Mouse (Mus musculus): Measurements from ENCODE around the gene Vkorc1l1. TPM values are rescaled to one million over a fixed set of nuclear protein-coding genes. Genes with fewer than 3 reads are reported as not detected.

Vkorc1l1 gene
- polyA plus RNA-seq, 1 experiment from 2014 or later, result 41.3 TPM

- H3K9me3 ChIP-seq, result no peaks in the 10 kb centered on the region
- no peaks in the 10 kb centered on the region for H3K27me3 ChIP-seq
- H3K9ac ChIP-seq, result no peak overlapping the region
- H3K4me2 ChIP-seq, result no peak overlapping the region
- H3K27ac ChIP-seq, result no peak overlapping the region
- H3K36me3 ChIP-seq (replicated peaks), result peaks cover 10% of the 10 kb centered on the region; the same call in 1 of the 2 replicates
- 92% methylated on average over 5 of the region's 5 CpGs for WGBS
- ATAC-seq (ENCODE audit: low FRiP score), result no peak
- H3K4me1 ChIP-seq, result no peaks in the 10 kb centered on the region
- no peak overlapping the region for H3K4me3 ChIP-seq (replicated peaks)
Measured at GRCm38 (mm10) chr5:129991898-129992297, 50.1 kb downstream of the Vkorc1l1 start.

- H3K36me3 ChIP-seq (replicated peaks), result peaks cover 10% of the 10 kb centered on the region; the same call in 1 of the 2 replicates
- H3K9ac ChIP-seq, result no peak overlapping the region
- H3K27me3 ChIP-seq, result no peaks in the 10 kb centered on the region
- 93% methylated on average over 14 of the region's 14 CpGs for WGBS
- no peak overlapping the region for H3K4me2 ChIP-seq
- H3K4me3 ChIP-seq (replicated peaks), result no peak overlapping the region
- no peaks in the 10 kb centered on the region for H3K4me1 ChIP-seq
- no peaks in the 10 kb centered on the region for H3K9me3 ChIP-seq
- no peak for ATAC-seq (ENCODE audit: low FRiP score)
- no peak overlapping the region for H3K27ac ChIP-seq
Measured at GRCm38 (mm10) chr5:129993374-129993773, 51.6 kb downstream of the Vkorc1l1 start.

- no peak for ATAC-seq (ENCODE audit: low FRiP score)
- Histone ChIP-seq H3K9ac (no peak overlapping the region), H3K4me2 (no peak overlapping the region), H3K27me3 (no peaks in the 10 kb centered on the region), H3K9me3 (no peaks in the 10 kb centered on the region), H3K4me3 (replicated peaks) (no peak overlapping the region), H3K27ac (no peak overlapping the region), H3K4me1 (no peaks in the 10 kb centered on the region), H3K36me3 (replicated peaks) (0 out of 2 replicates have a peak, but pooled peaks cover 4% of the 10 kb centered on the region)
- 92% methylated on average over 7 of the region's 7 CpGs for WGBS
Measured at GRCm38 (mm10) chr5:129994989-129995388, 53.2 kb downstream of the Vkorc1l1 start.

- 78% methylated on average over 19 of the region's 19 CpGs for WGBS
- no peaks in the 10 kb centered on the region for H3K9me3 ChIP-seq
- H3K27me3 ChIP-seq, result no peaks in the 10 kb centered on the region
- no peak overlapping the region for H3K9ac ChIP-seq
- H3K36me3 ChIP-seq (replicated peaks), result no peaks in the 10 kb centered on the region
- H3K4me1 ChIP-seq, result peaks cover 11% of the 10 kb centered on the region; the same call in 1 of the 2 replicates
- H3K4me3 ChIP-seq (replicated peaks), result no peak overlapping the region
- no peak overlapping the region for H3K27ac ChIP-seq
- no peak for ATAC-seq (ENCODE audit: low FRiP score)
- H3K4me2 ChIP-seq, result no peak overlapping the region
Measured at GRCm38 (mm10) chr5:129997700-129998099, 55.9 kb downstream of the Vkorc1l1 start.

- H3K27me3 ChIP-seq, result peaks cover 4% of the 10 kb centered on the region; the same call in 1 of the 2 replicates
- H3K4me3 ChIP-seq (replicated peaks), result no peak overlapping the region
- no peak overlapping the region for H3K9ac ChIP-seq
- no peak overlapping the region for H3K27ac ChIP-seq
- peaks cover 14% of the 10 kb centered on the region for H3K4me1 ChIP-seq
- no peaks in the 10 kb centered on the region for H3K36me3 ChIP-seq (replicated peaks)
- H3K9me3 ChIP-seq, result no peaks in the 10 kb centered on the region
- no peak for ATAC-seq (ENCODE audit: low FRiP score)
- WGBS, result 35% methylated on average over 4 of the region's 4 CpGs
- H3K4me2 ChIP-seq, result no peak overlapping the region
Measured at GRCm38 (mm10) chr5:129999097-129999496, 57.3 kb downstream of the Vkorc1l1 start.

- H3K36me3 ChIP-seq (replicated peaks), result no peaks in the 10 kb centered on the region
- 94% methylated on average over 12 of the region's 12 CpGs for WGBS
- no peak overlapping the region for H3K27ac ChIP-seq
- H3K9ac ChIP-seq, result no peak overlapping the region
- peaks cover 4% of the 10 kb centered on the region; the same call in 1 of the 2 replicates for H3K27me3 ChIP-seq
- no peak overlapping the region for H3K4me2 ChIP-seq
- no peak overlapping the region for H3K4me3 ChIP-seq (replicated peaks)
- 0 out of 2 replicates have a peak, but pooled peaks cover 10% of the 10 kb centered on the region for H3K9me3 ChIP-seq
- peaks cover 14% of the 10 kb centered on the region for H3K4me1 ChIP-seq
- no peak for ATAC-seq (ENCODE audit: low FRiP score)
Measured at GRCm38 (mm10) chr5:130000735-130001134, 59.0 kb downstream of the Vkorc1l1 start.

- Histone ChIP-seq H3K36me3 (replicated peaks) (no peaks in the 10 kb centered on the region), H3K27ac (no peak overlapping the region), H3K9ac (no peak overlapping the region), H3K4me1 (peaks cover 14% of the 10 kb centered on the region), H3K27me3 (peaks cover 4% of the 10 kb centered on the region; the same call in 1 of the 2 replicates), H3K4me2 (peak overlapping the region; percentile 71), H3K4me3 (replicated peaks) (peak overlapping the region; percentile 52), H3K9me3 (peaks cover 14% of the 10 kb centered on the region; the same call in 1 of the 2 replicates)
- WGBS, result 74% methylated on average over 5 of the region's 5 CpGs
- no peak for ATAC-seq (ENCODE audit: low FRiP score)
Measured at GRCm38 (mm10) chr5:130001356-130001987, 59.7 kb downstream of the Vkorc1l1 start.

GRCm38 (mm10) chr5:130002301-130003146 is 60.8 kb downstream of the Vkorc1l1 start, which contains the start of gene Gusb:
Gene Gusb, minus strand, starts transcription at chr5:130003049.
- H3K4me1 ChIP-seq, result peaks cover 14% of the 10 kb centered on the region
- H3K27ac ChIP-seq, result peak within 1 kb of the TSS; percentile 2; the same call in 1 of the 2 replicates
- peaks cover 4% of the 10 kb centered on the region; the same call in 1 of the 2 replicates for H3K27me3 ChIP-seq
- peak within 1 kb of the TSS; percentile 71 for H3K4me2 ChIP-seq
- H3K4me3 ChIP-seq (replicated peaks), result peak within 1 kb of the TSS; percentile 52
- peak within 1 kb of the TSS; percentile 60 for H3K9ac ChIP-seq
- 1% methylated on average over 39 of the region's 39 CpGs for WGBS
- H3K9me3 ChIP-seq, result peaks cover 14% of the 10 kb centered on the region; the same call in 1 of the 2 replicates
- ATAC-seq (ENCODE audit: low FRiP score), result peak; percentile 83
- H3K36me3 ChIP-seq (replicated peaks), result no peaks in the 10 kb centered on the region

- Histone ChIP-seq H3K27ac (no peak overlapping the region), H3K27me3 (peaks cover 4% of the 10 kb centered on the region; the same call in 1 of the 2 replicates), H3K9me3 (peaks cover 14% of the 10 kb centered on the region; the same call in 1 of the 2 replicates), H3K36me3 (replicated peaks) (no peaks in the 10 kb centered on the region), H3K4me2 (peak overlapping the region; percentile 71), H3K9ac (no peak overlapping the region), H3K4me3 (replicated peaks) (no peak overlapping the region), H3K4me1 (peaks cover 14% of the 10 kb centered on the region)
- no peak for ATAC-seq (ENCODE audit: low FRiP score)
- 73% methylated on average over 7 of the region's 7 CpGs for WGBS
Measured at GRCm38 (mm10) chr5:130003229-130003628, 61.5 kb downstream of the Vkorc1l1 start.

- WGBS, result 88% methylated on average over 1 of the region's 1 CpGs
- H3K4me1 ChIP-seq, result peaks cover 6% of the 10 kb centered on the region; the same call in 1 of the 2 replicates
- ATAC-seq (ENCODE audit: low FRiP score), result no peak
- no peak overlapping the region for H3K4me3 ChIP-seq (replicated peaks)
- H3K9ac ChIP-seq, result no peak overlapping the region
- H3K27me3 ChIP-seq, result peaks cover 4% of the 10 kb centered on the region; the same call in 1 of the 2 replicates
- no peak overlapping the region for H3K4me2 ChIP-seq
- H3K9me3 ChIP-seq, result peaks cover 25% of the 10 kb centered on the region; the same call in 1 of the 2 replicates
- H3K27ac ChIP-seq, result no peak overlapping the region
- H3K36me3 ChIP-seq (replicated peaks), result peaks cover 14% of the 10 kb centered on the region
Measured at GRCm38 (mm10) chr5:130007344-130007743, 65.6 kb downstream of the Vkorc1l1 start.

- ATAC-seq (ENCODE audit: low FRiP score), result no peak
- peaks cover 25% of the 10 kb centered on the region; the same call in 1 of the 2 replicates for H3K9me3 ChIP-seq
- H3K4me3 ChIP-seq (replicated peaks), result no peak overlapping the region
- 81% methylated on average over 6 of the region's 6 CpGs for WGBS
- peaks cover 4% of the 10 kb centered on the region; the same call in 1 of the 2 replicates for H3K27me3 ChIP-seq
- no peak overlapping the region for H3K27ac ChIP-seq
- H3K9ac ChIP-seq, result no peak overlapping the region
- H3K4me2 ChIP-seq, result no peak overlapping the region
- H3K36me3 ChIP-seq (replicated peaks), result peaks cover 17% of the 10 kb centered on the region
- no peaks in the 10 kb centered on the region for H3K4me1 ChIP-seq
Measured at GRCm38 (mm10) chr5:130008034-130008590, 66.3 kb downstream of the Vkorc1l1 start.

GRCm38 (mm10) chr5:130009784-130010183 is 68.0 kb downstream of the Vkorc1l1 start:
- peaks cover 24% of the 10 kb centered on the region; the same call in 1 of the 2 replicates for H3K9me3 ChIP-seq
- no peak overlapping the region for H3K4me3 ChIP-seq (replicated peaks)
- no peaks in the 10 kb centered on the region for H3K4me1 ChIP-seq
- peaks cover 22% of the 10 kb centered on the region for H3K36me3 ChIP-seq (replicated peaks)
- H3K4me2 ChIP-seq, result no peak overlapping the region
- H3K9ac ChIP-seq, result no peak overlapping the region
- no peak overlapping the region for H3K27ac ChIP-seq
- no peak for ATAC-seq (ENCODE audit: low FRiP score)
- no peaks in the 10 kb centered on the region for H3K27me3 ChIP-seq
- WGBS, result 96% methylated on average over 4 of the region's 4 CpGs

Measured in forebrain, embryonic 12.5 days (tissue).